Mouse (Mus musculus) small intestine, adult 2 months (tissue): ENCODE results near the gene Tlr5.

Source experiments
- CTCF ChIP-seq: fragments of 200-500 bp; IDR thresholded peaks from 2 replicates; pipeline ENCODE4 v1.5.1; 2012; ENCODE audit warnings: low read depth, mild to moderate bottlenecking, control low read depth, inconsistent platforms, low read length, moderate library complexity, mixed read lengths; ENCODE audit not compliant: insufficient replicate concordance, insufficient read length; ENCODE audit errors: extremely low read depth
- POLR2A ChIP-seq: fragments of 200-500 bp; IDR thresholded peaks from 2 replicates; pipeline ENCODE4 v1.6.1; 2012; ENCODE audit warnings: low read depth, mild to moderate bottlenecking, control low read depth, inconsistent platforms, low read length, moderate library complexity

DNA sequence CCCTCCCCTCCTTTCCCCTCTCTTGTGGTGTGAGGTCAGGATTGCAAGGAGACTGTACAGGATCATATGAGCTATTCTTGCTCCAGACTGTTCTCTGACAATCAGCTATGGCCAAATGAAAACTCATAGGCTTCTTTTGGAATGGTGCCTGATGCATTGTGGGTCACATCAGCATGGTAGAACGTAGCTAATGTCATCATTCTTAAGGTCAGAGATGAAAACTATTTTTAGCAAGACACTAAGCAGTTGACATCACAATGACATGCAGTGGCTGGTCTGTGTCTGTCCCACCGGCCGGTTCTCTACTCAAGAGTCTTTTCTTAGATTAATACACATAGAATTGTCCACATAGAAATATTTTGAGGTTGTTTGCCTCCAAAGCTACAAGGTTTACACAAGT, 48.9 kb upstream of the Tlr5 start:
- TF ChIP-seq CTCF (no peak), POLR2A (no peak)
